Mouse (Mus musculus): Measurements from ENCODE around the gene Irf2. TPM values are rescaled to one million over a fixed set of nuclear protein-coding genes. Genes with fewer than 3 reads are reported as not detected.

Irf2 gene
- total RNA-seq, 2 experiments from 2014 or later = 52.1 to 89.5 TPM

DNA sequence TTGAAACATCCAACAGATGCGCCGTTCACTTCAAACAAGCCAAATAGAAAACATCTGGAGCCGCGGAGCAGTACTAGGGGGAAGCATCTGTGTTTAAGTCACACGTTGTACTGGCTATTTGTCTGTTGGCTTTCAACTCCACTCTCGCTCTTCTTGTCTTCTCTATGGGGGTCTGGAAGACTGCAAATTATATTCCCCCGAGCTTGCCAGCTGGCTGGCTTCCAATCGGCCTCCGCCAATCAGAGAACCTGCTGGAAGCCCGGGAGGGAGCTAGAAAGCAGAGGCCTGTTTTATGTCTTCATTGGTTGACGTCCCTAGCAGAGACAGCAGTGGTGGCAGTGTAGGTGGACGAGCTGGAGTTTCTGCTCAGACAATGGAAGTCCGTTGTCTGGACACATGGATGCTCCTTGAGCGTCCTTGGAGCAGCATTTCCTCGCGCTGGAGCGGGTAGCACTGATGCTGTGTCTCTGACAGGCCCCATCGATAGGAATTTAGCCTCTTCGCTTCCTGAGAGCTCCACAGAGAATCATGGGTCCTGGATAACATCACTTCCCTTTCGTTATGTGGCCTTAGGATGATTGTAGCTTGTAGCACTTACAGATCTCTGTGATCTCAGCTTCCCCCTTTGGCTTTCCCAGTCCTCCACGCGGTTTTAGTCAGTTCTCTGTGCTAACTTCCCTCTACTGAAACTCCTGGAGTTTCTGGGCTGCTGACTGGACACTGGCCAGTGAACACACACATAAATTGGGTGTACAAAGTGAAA is 153.2 kb downstream of the Irf2 start:
- ATAC-seq (replicated peaks; ENCODE audit: low FRiP score, poor library complexity, severe bottlenecking) = no peak

DNA sequence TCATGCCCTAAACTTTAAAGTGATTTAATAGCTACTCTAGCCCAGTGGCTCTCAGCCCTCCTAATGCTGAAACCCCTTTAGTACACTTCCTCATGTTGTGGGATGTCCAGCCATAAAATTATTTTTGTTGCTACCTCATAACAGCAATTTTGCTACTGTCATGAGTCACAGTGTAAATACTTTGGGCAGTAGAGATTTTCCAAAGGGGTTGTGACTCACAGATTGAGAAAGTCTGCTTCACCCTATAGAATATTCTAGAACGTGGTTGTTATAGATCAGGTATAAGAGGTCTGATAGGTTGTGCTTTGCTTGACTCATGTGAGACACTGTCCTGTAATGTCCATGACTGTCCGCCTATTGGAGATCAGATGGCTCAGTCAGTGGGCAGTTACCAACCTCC is 154.9 kb downstream of the Irf2 start:
- no peak for ATAC-seq (replicated peaks; ENCODE audit: low FRiP score, poor library complexity, severe bottlenecking)

DNA sequence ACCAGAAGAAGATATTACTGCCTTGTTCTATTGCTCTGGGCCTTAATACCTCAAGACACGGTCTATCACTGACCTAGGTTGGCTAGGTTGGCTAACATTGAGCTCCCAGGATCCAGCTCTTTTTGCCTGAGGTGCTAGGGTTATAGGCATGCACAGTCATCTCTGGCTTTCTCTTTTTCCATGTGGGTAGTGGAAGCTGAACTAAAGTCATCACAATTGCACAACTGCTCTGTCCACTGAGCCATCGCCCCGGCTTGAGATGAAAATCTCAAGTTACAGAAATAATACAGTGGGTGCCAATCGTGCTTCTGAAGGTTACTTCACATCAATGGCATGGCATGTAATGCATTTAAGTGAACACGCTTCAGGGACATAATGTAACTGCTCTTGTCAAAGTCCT is 156.5 kb downstream of the Irf2 start:
- ATAC-seq (replicated peaks; ENCODE audit: low FRiP score, poor library complexity, severe bottlenecking) = no peak

DNA sequence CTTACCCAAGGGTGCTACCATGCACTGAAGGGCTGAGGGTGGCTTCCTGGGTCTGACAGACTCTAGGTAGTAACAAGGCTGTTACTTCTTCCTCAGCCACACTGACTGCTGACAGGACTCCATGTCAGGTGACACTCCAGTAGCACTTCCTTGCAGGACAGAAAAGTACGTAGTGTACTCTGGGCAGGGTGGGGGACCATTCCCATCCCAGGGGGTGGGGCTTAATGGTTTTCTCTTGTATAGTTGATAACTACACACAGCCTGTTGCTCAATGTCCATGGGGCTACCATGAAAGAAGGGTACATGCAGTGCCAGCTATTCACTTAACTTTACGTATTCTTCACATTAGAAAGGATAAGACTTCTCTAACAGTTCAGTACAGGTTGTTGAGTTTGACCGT is 157.2 kb downstream of the Irf2 start:
- ATAC-seq (replicated peaks; ENCODE audit: low FRiP score, poor library complexity, severe bottlenecking) = no peak

Other genes with a start within 250 kb of the Irf2 start
- 6.5 and 19.4 TPM in 2 replicates for gene Cenpu, start 187.7 kb upstream of the Irf2 start, total RNA-seq (2015; ENCODE audit: low replicate concordance)
- gene Cenpu, start 187.7 kb upstream of the Irf2 start, total RNA-seq (2017; ENCODE audit: low replicate concordance) = 30.5 and 31.9 TPM in 2 replicates
- gene Primpol, start 122.5 kb upstream of the Irf2 start, total RNA-seq (2015; ENCODE audit: low replicate concordance) = 3.8 and 15.2 TPM in 2 replicates
- 3.8 and 14.0 TPM in 2 replicates for gene Primpol, start 122.5 kb upstream of the Irf2 start, total RNA-seq (2017; ENCODE audit: low replicate concordance)
- gene Casp3, start 122.4 kb upstream of the Irf2 start, total RNA-seq (2015; ENCODE audit: low replicate concordance) = 18.4 and 31.5 TPM in 2 replicates
- 39.3 and 41.9 TPM in 2 replicates for gene Casp3, start 122.4 kb upstream of the Irf2 start, total RNA-seq (2017; ENCODE audit: low replicate concordance)
- 1.5 TPM in 1 of 2 replicates, not detected in the other for gene Enpp6, start 247.2 kb downstream of the Irf2 start, total RNA-seq (2015; ENCODE audit: low replicate concordance)
- gene Enpp6, start 247.2 kb downstream of the Irf2 start, total RNA-seq (2017; ENCODE audit: low replicate concordance) = 3.1 TPM in 1 of 2 replicates, not detected in the other